Mouse (Mus musculus): ENCODE results near the gene Tomm40l.

Tomm40l gene

GRCm38 (mm10) chr1:171222238-171223155, at the start of gene Tomm40l:
Gene Tomm40l, minus strand, starts transcription at chr1:171222514.
- peak; percentile 94 for DNase-seq (ENCODE audit: low read depth, low spot score)

GRCm38 (mm10) chr1:171272086-171272485, 49.8 kb upstream of the Tomm40l start:
- DNase-seq (ENCODE audit: low read depth, low spot score), result no peak

- DNase-seq (ENCODE audit: low read depth, low spot score), result no peak
These were observed 49.3 kb upstream of the Tomm40l start for GRCm38 (mm10) chr1:171271622-171272021.

DNA sequence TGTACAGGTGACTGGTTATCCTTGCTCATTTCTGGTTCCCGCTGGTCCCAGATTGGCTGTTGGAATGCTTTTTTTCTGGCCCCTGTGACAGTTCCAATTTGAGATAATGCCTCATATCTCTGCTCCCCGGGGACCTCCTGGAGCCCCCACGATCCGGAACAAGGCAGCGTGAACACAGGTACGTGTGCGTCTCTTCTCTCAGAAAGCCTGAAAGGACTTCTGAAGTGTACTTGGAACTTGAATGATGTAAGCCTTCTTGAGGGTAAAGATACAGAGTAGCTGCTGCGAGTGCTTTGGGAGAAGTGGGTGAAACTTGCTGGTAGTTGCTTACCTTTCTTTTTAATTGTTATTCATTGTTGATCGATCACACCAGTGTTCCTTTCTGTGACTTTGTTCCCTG, 48.9 kb upstream of the Tomm40l start:
- no peak for DNase-seq (ENCODE audit: low read depth, low spot score)

DNA sequence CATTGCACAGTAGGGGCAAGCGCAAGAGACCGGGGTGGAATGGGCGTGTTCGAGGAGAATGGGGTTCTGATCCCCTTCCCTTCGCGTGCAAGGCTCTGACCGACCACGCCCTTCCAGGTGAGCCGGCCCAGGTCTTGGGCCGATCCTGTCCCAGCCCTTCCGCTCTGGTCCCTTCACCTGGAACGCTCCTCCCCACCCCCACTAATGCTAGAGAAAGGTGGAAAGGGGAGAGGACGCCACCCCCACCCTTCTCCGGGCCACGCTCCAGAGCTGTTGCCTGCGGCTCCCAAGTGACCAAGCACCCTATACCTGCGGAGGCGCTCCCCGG, 48.2 kb upstream of the Tomm40l start:
- no peak for DNase-seq (ENCODE audit: low read depth, low spot score)

DNA sequence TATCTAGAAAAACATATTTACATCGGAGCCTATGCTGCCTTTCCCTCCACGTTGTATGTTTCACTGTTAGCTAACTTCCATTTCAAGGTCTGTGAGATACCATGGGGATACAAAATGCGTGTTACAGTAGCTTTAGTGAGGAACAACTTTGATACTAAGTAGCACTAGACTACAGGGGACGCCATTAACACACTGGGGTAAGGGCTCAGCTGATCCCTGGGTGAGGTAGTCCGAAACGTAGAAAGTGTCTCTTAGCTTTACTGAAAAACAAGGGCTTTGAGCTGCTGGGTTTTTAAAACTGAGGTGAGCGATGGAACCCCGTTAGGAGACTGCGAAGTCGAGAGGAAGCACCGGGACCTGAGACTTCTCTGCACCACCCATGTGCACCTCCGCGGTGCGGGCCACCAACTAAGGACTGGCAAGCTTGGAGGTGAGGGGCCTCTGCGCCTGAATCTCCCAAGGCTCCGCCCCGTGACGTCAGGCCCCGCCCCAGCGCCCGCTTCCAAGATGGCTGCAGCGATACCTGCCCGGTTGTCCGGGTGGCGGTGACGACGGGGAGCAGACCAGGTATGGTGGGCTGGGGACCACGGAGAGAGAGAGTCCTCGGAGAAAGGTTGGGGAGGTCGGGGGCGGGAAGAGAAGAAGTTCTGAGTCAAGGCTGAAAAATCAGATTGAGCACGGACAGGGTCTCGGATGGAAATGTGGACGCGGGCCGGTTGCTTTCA, 47.7 kb upstream of the Tomm40l start, which contains the start of gene B4galt3:
TSS of gene B4galt3 (plus strand) at position 481 of the 725 bp plus-strand sequence.
- peak; percentile 78 for DNase-seq (ENCODE audit: low read depth, low spot score)

DNA sequence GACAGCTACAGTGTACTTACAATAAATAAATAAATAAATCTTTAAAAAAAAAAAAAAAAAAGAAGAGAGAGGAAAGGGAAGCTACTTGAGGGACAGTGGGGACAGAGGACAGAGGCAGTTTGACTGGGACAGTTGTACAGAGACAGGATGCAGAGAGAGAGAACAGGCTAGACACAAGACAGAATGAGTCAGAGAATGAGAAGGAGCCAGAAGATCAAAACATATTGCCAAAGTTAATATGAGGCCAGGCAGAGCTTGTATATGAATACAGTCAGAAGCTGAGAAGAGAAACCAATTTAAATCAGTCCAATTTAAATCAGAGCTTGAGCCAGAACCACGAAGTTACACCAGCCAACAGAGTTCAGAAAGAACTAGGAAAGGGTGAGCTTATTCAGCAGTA, 46.0 kb upstream of the Tomm40l start:
- DNase-seq (ENCODE audit: low read depth, low spot score), result no peak

DNA sequence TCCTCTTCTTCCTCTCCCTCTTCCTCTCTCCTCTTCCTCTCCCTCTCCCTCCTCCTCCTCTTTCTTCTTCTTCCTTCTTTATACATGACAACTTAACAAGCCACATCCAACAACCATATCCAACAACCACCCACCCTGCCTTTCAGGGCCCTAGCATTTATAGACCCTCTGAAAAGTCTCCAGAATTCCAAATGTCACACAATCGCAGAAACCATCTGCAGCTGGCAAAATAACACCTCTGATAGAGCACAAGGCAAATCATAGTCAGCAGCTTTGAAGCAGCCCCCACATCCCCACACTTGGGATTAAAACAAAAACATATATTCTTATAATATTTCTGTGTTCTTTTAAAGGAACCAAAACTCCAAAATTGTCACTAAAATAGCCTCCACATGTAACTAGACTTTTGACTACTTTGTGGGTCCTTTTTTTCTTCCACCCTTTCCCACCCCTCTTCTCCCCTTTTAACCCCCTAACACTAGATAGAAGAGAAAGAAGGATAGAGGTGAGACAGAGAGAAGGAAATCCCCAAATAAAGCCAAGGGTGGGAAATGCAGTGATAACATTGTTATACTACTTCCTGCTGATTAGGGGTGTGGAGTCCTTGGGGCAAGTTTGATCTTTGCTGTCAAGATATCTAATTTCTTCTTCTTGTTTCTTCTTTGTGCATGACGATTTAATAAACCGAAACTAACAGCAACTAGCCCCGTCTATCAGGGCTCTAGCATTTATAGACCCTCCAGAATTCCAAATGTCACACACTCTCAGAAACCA, 43.8 kb upstream of the Tomm40l start:
- DNase-seq (ENCODE audit: low read depth, low spot score), result no peak

DNA sequence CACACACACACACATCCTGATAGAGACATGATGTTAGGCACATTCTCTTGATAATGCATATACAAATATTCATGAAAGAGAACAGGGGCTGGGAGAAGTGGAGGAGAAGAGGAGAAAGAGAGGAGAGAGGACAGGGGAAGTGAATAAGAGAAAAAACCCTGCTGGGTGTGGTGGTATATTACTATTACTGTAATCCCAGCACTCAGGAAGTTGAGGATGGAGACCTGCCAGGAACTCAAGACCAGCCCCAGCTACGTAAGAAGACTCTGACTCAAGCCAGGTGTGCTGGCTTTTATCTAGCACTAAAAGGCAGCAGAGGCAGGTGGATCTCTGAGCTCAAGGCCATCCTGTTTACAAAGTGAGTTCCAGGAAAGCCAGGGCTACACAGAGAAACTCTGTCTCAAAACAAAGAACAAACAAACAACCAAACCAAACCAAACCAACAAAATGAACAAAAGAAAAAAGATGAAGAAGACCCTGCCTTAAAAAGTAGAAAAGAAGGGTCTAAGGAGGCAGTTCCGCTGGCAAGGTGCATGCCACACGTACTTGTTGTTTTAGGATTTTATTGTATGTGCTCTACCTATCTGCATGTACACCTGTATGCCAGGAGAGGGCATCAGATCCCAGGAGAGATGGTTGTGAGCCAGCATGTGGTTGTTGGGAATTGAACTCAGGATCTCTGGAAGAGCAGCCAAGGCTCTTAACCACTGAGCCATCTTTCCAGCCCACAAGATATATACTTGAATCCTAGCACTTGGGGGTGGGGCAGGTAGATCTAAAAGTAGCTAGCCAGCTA, 41.5 kb upstream of the Tomm40l start:
- DNase-seq (ENCODE audit: low read depth, low spot score), result no peak

GRCm38 (mm10) chr1:171263185-171263611, 40.9 kb upstream of the Tomm40l start:
- DNase-seq (ENCODE audit: low read depth, low spot score), result peak; percentile 76

DNA sequence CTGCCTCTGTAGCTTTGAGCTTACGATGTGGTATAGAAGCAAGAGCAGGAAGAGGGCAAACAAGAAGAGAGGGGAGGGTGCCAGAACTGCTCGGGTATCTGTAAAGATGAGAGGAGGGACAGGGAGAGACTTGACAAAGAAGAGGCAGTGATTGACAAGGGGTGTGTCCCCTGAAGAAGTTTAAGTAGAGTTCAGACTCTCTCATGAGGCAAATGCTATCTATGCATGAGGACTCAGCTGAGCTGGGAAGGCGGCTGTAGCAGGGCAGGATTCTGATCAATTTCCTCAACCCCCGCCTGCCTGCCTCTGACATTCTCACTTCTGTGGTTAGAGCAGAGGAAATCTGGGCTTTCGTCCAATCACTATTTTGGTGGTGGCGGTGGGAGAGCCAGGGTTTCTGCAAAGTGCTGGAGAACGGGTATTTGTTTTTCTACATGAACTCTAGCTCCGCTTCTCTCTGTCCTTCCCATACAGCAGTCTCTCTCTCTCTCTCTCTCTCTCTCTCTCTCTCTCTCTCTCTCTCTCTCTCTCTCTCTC, 40.3 kb upstream of the Tomm40l start:
- no peak for DNase-seq (ENCODE audit: low read depth, low spot score)

DNA sequence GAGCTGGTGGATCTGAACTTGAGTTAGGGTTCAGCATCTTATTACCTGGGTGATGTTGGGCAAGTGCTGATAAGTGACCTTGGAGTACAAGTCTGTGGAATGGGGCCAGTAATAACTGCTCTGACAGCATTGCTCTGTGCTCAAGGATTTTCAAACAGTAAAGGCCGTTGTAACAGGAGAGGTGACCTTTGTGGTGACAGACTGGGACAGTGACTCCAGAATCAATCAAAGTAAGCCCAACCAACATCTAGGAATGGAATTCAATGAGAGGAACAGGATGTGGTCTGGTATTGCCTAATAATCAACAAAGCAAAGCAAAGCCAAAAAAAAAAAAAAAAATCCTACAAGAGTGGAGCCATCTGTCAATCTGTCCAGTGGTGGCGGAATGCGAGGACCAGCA, 38.0 kb upstream of the Tomm40l start:
- DNase-seq (ENCODE audit: low read depth, low spot score), result no peak

- no peak for DNase-seq (ENCODE audit: low read depth, low spot score)
These were observed 36.6 kb upstream of the Tomm40l start for GRCm38 (mm10) chr1:171258921-171259320.

GRCm38 (mm10) chr1:171257781-171258180, 35.5 kb upstream of the Tomm40l start:
- no peak for DNase-seq (ENCODE audit: low read depth, low spot score)

GRCm38 (mm10) chr1:171256937-171257548, 34.7 kb upstream of the Tomm40l start:
- DNase-seq (ENCODE audit: low read depth, low spot score), result no peak

GRCm38 (mm10) chr1:171256095-171256818, 33.9 kb upstream of the Tomm40l start:
- no peak for DNase-seq (ENCODE audit: low read depth, low spot score)

GRCm38 (mm10) chr1:171252415-171252814, 30.1 kb upstream of the Tomm40l start:
- no peak for DNase-seq (ENCODE audit: low read depth, low spot score)

DNA sequence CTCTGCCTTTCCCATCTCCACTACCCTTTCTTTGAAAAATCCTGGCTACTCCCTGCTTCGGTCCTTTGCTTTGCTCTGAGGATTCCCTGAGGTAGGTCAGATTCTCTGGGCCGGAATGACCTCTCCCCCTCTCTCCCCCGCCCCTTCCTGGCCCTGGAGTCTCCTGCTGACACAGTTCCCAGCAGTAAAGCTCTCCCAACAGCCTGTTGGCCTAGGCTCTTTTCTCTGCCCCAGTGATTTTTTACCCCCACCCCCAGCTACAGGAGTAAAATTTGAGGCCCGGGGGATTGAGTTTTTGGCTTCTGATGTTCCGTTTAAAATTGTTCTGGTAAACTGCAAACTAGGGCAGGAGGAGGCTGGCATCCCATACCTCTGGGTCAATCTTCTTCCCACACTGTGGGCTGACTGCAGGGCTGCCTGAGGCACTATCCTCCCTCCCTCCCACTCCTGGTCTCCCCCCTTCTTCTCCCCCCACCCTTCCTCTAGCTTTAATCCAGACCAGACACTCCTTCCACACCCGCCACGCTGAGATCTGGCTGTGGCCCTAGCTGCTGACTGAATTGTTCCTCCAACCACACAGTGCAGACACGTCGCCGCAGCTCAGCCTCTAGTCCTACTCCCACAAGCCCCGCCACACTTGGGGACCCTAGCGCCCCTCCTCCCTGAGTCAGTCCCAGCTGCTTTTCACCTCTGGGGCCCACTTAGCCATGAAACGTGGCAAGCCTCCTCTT, 29.4 kb upstream of the Tomm40l start:
- no peak for DNase-seq (ENCODE audit: low read depth, low spot score)
